Mouse (Mus musculus) lung, adult 2 months (tissue): ENCODE results near the gene Mafk.

Experiments
- CTCF ChIP-seq: fragments of 200-500 bp; IDR thresholded peaks from 2 replicates; pipeline ENCODE4 v1.5.1; 2011; ENCODE audit warnings: mild to moderate bottlenecking, low read length, control low read depth; ENCODE audit not compliant: insufficient read depth
- POLR2A ChIP-seq: fragments of 200-500 bp; IDR thresholded peaks from 2 replicates; pipeline ENCODE4 v1.6.1; 2011; ENCODE audit warnings: low read depth, mild to moderate bottlenecking, control low read depth, low read length, borderline replicate concordance; ENCODE audit errors: extremely low read depth

GRCm38 (mm10) chr5:139801880-139802279 lies 10.6 kb downstream of the Mafk start:
- TF ChIP-seq CTCF (no peak), POLR2A (no peak)
